Mouse (Mus musculus) hindbrain, embryonic 11.5 days (tissue): ENCODE data around the gene Pim3. TPM values are rescaled to one million over a fixed set of nuclear protein-coding genes. Genes with fewer than 3 reads are reported as not detected.
A peak's percentile ranks its signal among the peaks of the same experiment; 100 is the strongest.

Source experiments
- ATAC-seq: fragments of 200-750 bp; cut with Nextera tagmentation; 2 replicates; pipeline ENCODE4 v1.8.0; 2017; ENCODE audit warnings: mild to moderate bottlenecking, moderate TSS enrichment, moderate library complexity; ENCODE audit not compliant: low FRiP score
- DNase-seq: peaks from one replicate; pipeline ENCODE4 v3.0.0-alpha.2; 2015; ENCODE audit warnings: low spot score
- H3K27ac ChIP-seq: fragments of 300-500 bp; sonication (generic); 2 replicates; pipeline ENCODE4 v1.5.1; 2014; ENCODE audit warnings: mild to moderate bottlenecking, low read depth, low read length
- H3K27me3 ChIP-seq: fragments of 300-500 bp; sonication (generic); 2 replicates; pipeline ENCODE4 v1.6.1; 2014; ENCODE audit warnings: mild to moderate bottlenecking, low read length, moderate library complexity, mixed read lengths; ENCODE audit not compliant: control insufficient read depth, insufficient read depth
- H3K36me3 ChIP-seq: fragments of 300-500 bp; sonication (generic); 2 replicates; pipeline ENCODE4 v1.6.1; 2014; ENCODE audit warnings: mild to moderate bottlenecking, low read length, moderate library complexity, mixed read lengths; ENCODE audit not compliant: control insufficient read depth, insufficient read depth
- H3K4me1 ChIP-seq: fragments of 300-500 bp; sonication (generic); replicated peaks from 2 replicates; pipeline ENCODE4 v1.6.1; 2014; ENCODE audit warnings: low read length, mixed read lengths; ENCODE audit not compliant: control insufficient read depth, insufficient read depth
- H3K4me2 ChIP-seq: fragments of 300-500 bp; sonication (generic); replicated peaks from 2 replicates; pipeline ENCODE4 v1.6.1; 2014; ENCODE audit warnings: mild to moderate bottlenecking, low read depth, low read length
- H3K4me3 ChIP-seq: fragments of 300-500 bp; sonication (generic); 2 replicates; pipeline ENCODE4 v1.5.1; 2014; ENCODE audit warnings: low read depth, low read length
- H3K9ac ChIP-seq: fragments of 300-500 bp; sonication (generic); 2 replicates; pipeline ENCODE4 v1.6.1; 2014; ENCODE audit warnings: low read depth, low read length
- H3K9me3 ChIP-seq: fragments of 300-500 bp; sonication (generic); 2 replicates; pipeline ENCODE4 v1.6.1; 2016; ENCODE audit warnings: low read length; ENCODE audit not compliant: control insufficient read depth
- WGBS: fragments of 180-500 bp; shearing (Covaris S2); extraction: QIAGEN DNeasy Blood & Tissue Kit; methylation state at CpG from one replicate; pipeline ENCODE4 v1.1.7; 2014; 5-methylcytosine and 5-hydroxymethylcytosine counted together
- polyA plus RNA-seq: library from polyadenylated mRNA; unstranded; fragments of >200 nt; fragmentation: Nextera tagmentation; extraction: Ambion mirVana; gene quantifications from 2 replicates; pipeline ENCODE4 v1.2.1, GENCODE M21; 2014

Gene Pim3
- polyA plus RNA-seq, 1 experiment from 2014 or later: 31.6 TPM

DNA sequence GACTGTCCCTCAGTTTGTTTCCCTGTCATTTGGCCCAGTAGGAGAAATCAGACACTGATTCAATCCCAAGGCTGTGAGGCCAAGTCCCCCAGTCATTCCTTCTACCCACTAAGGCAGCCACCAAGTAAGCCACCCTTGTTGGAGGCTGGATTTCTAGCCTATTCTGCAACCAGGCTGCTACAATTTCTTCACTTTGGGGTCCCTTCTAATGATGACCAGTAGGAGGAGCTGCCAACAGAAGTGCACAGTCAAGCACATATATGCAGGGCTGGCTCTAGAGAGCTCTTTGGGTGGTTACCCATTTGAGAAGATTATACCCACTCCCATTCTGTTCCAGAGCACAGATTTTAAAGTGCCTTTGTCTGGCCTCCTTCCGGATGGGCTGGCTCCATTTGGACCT, 41.1 kb downstream of the Pim3 start:
- H3K36me3 ChIP-seq: no peaks in the 10 kb centered on the region
- no peaks in the 10 kb centered on the region for H3K27me3 ChIP-seq
- DNase-seq: peak; percentile 7
- no peak overlapping the region for H3K4me2 ChIP-seq
- H3K4me3 ChIP-seq: no peak overlapping the region
- no peaks in the 10 kb centered on the region for H3K4me1 ChIP-seq
- WGBS: 85% methylated on average over 1 of the region's 1 CpGs
- no peak overlapping the region for H3K9ac ChIP-seq
- no peak overlapping the region for H3K27ac ChIP-seq
- H3K9me3 ChIP-seq: no peaks in the 10 kb centered on the region
- ATAC-seq: no peak

GRCm38 (mm10) chr15:88904056-88904811, 42.2 kb downstream of the Pim3 start:
- H3K9ac ChIP-seq: no peak overlapping the region
- 82% methylated on average over 14 of the region's 14 CpGs for whole genome bisulfite sequencing
- ATAC-seq (no peak), DNase-seq (no peak)
- H3K27me3 ChIP-seq: no peaks in the 10 kb centered on the region
- no peaks in the 10 kb centered on the region for H3K9me3 ChIP-seq
- H3K36me3 ChIP-seq: no peaks in the 10 kb centered on the region
- no peaks in the 10 kb centered on the region for H3K4me1 ChIP-seq
- H3K4me2 ChIP-seq: no peak overlapping the region
- no peak overlapping the region for H3K4me3 ChIP-seq
- no peak overlapping the region for H3K27ac ChIP-seq

DNA sequence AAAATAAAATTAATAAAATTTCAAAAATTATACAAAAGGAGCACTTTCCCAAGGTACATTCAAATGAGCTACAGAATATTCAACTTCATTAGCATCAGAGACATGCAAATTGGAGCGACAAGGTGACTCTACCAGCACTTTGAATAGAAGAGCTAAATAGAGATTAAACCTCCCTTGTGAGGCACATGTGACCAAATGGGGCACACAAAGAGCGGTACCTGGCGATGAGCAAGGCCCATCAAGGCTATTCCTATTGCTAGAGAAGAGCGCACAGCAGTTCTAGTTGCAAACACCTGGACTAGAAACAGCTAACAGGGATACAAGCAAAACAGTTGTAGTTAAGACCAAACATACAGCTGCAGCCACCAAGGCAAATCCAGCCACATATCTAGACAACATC, 44.4 kb downstream of the Pim3 start:
- no peaks in the 10 kb centered on the region for H3K27me3 ChIP-seq
- H3K27ac ChIP-seq: no peak overlapping the region
- H3K9me3 ChIP-seq: no peaks in the 10 kb centered on the region
- ATAC-seq (no peak), DNase-seq (no peak)
- WGBS: 68% methylated on average over 4 of the region's 4 CpGs
- no peak overlapping the region for H3K4me2 ChIP-seq
- no peak overlapping the region for H3K9ac ChIP-seq
- H3K4me1 ChIP-seq: no peaks in the 10 kb centered on the region
- no peak overlapping the region for H3K4me3 ChIP-seq
- no peaks in the 10 kb centered on the region for H3K36me3 ChIP-seq

- WGBS: 94% methylated on average over 7 of the region's 7 CpGs
- Histone ChIP-seq H3K36me3 (no peaks in the 10 kb centered on the region), H3K27ac (no peak overlapping the region), H3K9me3 (no peaks in the 10 kb centered on the region), H3K4me3 (no peak overlapping the region), H3K27me3 (no peaks in the 10 kb centered on the region), H3K9ac (no peak overlapping the region), H3K4me1 (no peaks in the 10 kb centered on the region), H3K4me2 (no peak overlapping the region)
- ATAC-seq: no peak
- no peak for DNase-seq
Measured at GRCm38 (mm10) chr15:88915046-88915445, 53.1 kb downstream of the Pim3 start.

Other genes starting within 250 kb of the Pim3 start
- 25.2 and 29.4 TPM in 2 replicates for gene Brd1, start 128.0 kb upstream of the Pim3 start, polyA plus RNA-seq
- gene Zbed4, start 110.5 kb upstream of the Pim3 start, polyA plus RNA-seq: 38.2 and 43.1 TPM in 2 replicates
- 10.6 and 11.5 TPM in 2 replicates for gene Alg12, start 42.9 kb upstream of the Pim3 start, polyA plus RNA-seq
- 85.3 and 89.5 TPM in 2 replicates for gene Creld2, start 42.5 kb upstream of the Pim3 start, polyA plus RNA-seq
- 0.15 TPM in 1 of 2 replicates, not detected in the other for gene Ttll8, start 92.2 kb downstream of the Pim3 start, polyA plus RNA-seq
- gene Mlc1, start 116.8 kb downstream of the Pim3 start, polyA plus RNA-seq: 3.7 and 4.1 TPM in 2 replicates
- gene Mov10l1, start 120.7 kb downstream of the Pim3 start, polyA plus RNA-seq: 0.15 TPM in 1 of 2 replicates, not detected in the other
- gene Panx2, start 197.5 kb downstream of the Pim3 start, polyA plus RNA-seq: 0.33 and 0.94 TPM in 2 replicates
- gene Trabd, start 212.9 kb downstream of the Pim3 start, polyA plus RNA-seq: 39.5 and 42.1 TPM in 2 replicates
- gene Selenoo, start 226.9 kb downstream of the Pim3 start, polyA plus RNA-seq: 17.2 and 20.4 TPM in 2 replicates